10 mouse cellular contexts compared by ENCODE assay signal in genomic region chr15:10951951-10952759, GRCm38 (mm10). TPM values are rescaled to one million over a fixed set of nuclear protein-coding genes. Genes with fewer than 3 reads are reported as not detected.
DNase-seq lines count a peak whose midpoint lies in the region; TF ChIP-seq lines count a peak whose summit lies in the region.
"Had no signal": no experiment of that assay in that cellular context is flagged by ENCODE, and none has a peak within 500 bp of the region (broad histone marks: within the 10 kb centered on the region; RNA-seq: fewer than 3 reads in every experiment).

C1qtnf3 (plus strand) TSS chr15:10952332.

- DNase-seq in urinary bladder, adult 2 months (ENCODE audit: low spot score) = no peak
- DNase-seq in urinary bladder, postnatal 36 days (ENCODE audit: low spot score in 2 of 2) = no peak
- DNase-seq in kidney, postnatal 25 days = peak; percentile 32 to 41
- DNase-seq in testis, postnatal 14 days (ENCODE audit: low spot score) = peak; percentile 30
- no peak for DNase-seq in right cerebral cortex, postnatal 14 days
- no peak for DNase-seq in layer of hippocampus, postnatal 10 days (ENCODE audit: low spot score in 2 of 2)
- DNase-seq in ovary, postnatal 14 days (ENCODE audit: low spot score) = no peak
- DNase-seq: thymus, postnatal 36 days had no signal

- H3K4me1 ChIP-seq in embryonic fibroblast, embryonic 13.5 days (ENCODE audit: control insufficient read depth, insufficient read depth, low read length) = peaks cover 10% of the 10 kb centered on the region

- H3K4me3 ChIP-seq in embryonic fibroblast, embryonic 13.5 days (ENCODE audit: insufficient read depth, low read length) = no peak within 1 kb of the TSS; the same call in 1 of the 2 replicates

- TF ChIP-seq CTCF in embryonic fibroblast, embryonic 13.5 days (IDR thresholded peaks at IDR 0.05; ENCODE audit: borderline replicate concordance, insufficient read depth, low read length) = no peak

- TF ChIP-seq POLR2A in embryonic fibroblast, embryonic 13.5 days (IDR thresholded peaks at IDR 0.05; ENCODE audit: low read depth, low read length) = no peak

- no peak within 1 kb of the TSS for H3K27ac ChIP-seq in embryonic fibroblast, embryonic 13.5 days (ENCODE audit: insufficient read depth, low read length)

RNA-seq across cellular contexts. Expression of gene C1qtnf3, which starts in this region (rescaled TPM):
- polyA plus RNA-seq in urinary bladder, adult 2 months (2012; rRNA removed) = 36.5 and 42.8 TPM in 2 replicates
- polyA plus RNA-seq in embryonic fibroblast, embryonic 13.5 days (2011; ENCODE audit: insufficient read length, low read depth, missing spikeins) = 131 and 180 TPM in 2 replicates
- under 1 TPM; 0.49 to 0.53 TPM for total RNA-seq in layer of hippocampus, postnatal 10 days (2021)
- total RNA-seq: layer of hippocampus, postnatal 25 days had no signal

Comparison
In these comparisons a context has a peak if more than half of its experiments do, and no peak if none do; other contexts are left out.
1. DNase-seq: peak in kidney, postnatal 25 days (2 of 2) and testis, postnatal 14 days (single experiment); none in urinary bladder, adult 2 months (single experiment), urinary bladder, postnatal 36 days (0 of 2), right cerebral cortex, postnatal 14 days (single experiment), layer of hippocampus, postnatal 10 days (0 of 2) and ovary, postnatal 14 days (single experiment).